Mouse (Mus musculus) liver, postnatal 0 days (tissue): ENCODE results near the gene Ndufb3.

ENCODE experiments used
- CTCF ChIP-seq: sonication (generic); IDR thresholded peaks from 2 replicates; pipeline ENCODE4 v1.5.1; 2016; ENCODE audit warnings: antibody characterized with exemption, low read depth
- EP300 ChIP-seq: IDR thresholded peaks from 2 replicates; pipeline ENCODE4 v1.6.1; 2016; ENCODE audit warnings: antibody characterized with exemption, low read depth, mild to moderate bottlenecking

DNA sequence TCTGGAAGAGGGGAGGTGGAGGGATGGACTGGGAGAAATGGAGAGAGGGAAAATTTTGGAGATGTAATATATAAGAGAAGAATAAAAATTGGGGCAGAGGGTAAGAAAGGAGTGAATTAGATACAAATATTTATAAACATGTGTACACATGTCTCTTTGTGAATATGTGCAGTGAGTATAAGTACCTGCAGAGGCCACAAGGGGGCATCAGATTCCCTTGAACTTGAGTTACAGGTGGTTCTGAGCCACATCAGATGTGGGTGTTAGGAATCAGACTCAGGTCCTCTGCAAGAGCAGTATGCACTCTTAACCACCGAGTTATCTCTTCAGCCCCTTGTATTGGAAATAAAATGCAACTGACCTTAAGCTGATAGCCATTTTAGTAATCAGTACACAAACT, 23.7 kb upstream of the Ndufb3 start:
- peak; percentile 69 for TF ChIP-seq CTCF
- no peak for TF ChIP-seq EP300
